Mouse (Mus musculus) CH12F3 (cell line): ENCODE data around the gene Tmem116.
"Not testable (repeated sequence)": the region's sequence is repeated elsewhere in the genome, so short reads cannot be mapped to it uniquely, and the experiment has no call there.

Experiments
- in situ Hi-C: fragments of 300-500 bp; cut with MboI; formaldehyde crosslinking; loops from 2 replicates; pipeline ENCODE4 v1.14.3; 2020; ENCODE audit warnings: low sequenced_read_pairs

Tmem116 gene

DNA sequence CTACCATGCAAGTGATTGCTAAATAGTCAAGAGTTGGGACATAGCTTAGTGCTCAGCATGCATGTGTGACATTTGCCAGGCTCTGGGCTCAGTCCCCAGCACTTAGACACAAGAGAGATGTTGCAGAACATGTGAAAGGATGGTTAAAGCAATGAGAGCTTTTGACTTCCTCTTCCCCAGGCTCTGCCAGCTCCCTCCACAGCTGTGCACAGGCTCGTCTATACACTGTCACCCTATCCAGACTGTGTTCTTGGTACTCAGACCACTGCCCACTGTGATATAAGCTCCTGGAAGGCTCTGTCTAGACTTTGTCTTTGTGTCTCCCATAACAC lies 10.4 kb downstream of the Tmem116 start:
- in situ Hi-C loops, result no loop called here

- in situ Hi-C loops, result no loop called here
Observed at GRCm38 (mm10) chr5:121462967-121463366, 11.3 kb downstream of the Tmem116 start.

DNA sequence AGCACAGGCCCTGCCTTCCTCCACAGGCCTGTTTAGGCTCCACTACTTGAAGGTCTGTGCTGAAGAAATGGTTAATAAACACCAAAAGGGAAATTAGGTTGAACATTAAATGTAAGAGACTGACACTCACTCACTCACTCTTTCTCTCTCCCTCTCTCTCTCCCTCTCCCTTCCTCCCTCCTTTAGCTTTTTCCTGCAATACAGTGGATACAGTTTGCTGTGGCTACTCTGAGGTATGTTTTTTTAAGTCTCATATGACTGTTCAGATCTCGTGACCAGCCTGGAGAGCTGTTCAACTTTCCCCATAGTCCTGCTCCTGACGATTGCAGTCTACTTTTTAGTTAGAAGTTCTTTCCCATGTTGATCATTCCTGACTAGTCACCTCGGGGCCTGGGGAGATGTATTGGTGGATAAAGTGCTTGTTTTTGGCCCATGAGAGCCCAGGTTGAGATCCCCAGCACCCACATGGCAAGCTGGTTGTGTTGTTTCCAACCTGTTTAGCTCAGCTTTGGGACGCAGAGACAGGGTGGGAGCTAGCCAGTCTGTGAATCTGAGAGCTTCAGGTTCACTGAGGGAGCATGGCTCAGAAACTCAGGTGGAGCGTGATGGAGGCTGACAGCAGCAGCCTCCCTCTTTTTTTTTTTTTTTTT lies 12.0 kb downstream of the Tmem116 start:
- in situ Hi-C loops, result no loop called here

DNA sequence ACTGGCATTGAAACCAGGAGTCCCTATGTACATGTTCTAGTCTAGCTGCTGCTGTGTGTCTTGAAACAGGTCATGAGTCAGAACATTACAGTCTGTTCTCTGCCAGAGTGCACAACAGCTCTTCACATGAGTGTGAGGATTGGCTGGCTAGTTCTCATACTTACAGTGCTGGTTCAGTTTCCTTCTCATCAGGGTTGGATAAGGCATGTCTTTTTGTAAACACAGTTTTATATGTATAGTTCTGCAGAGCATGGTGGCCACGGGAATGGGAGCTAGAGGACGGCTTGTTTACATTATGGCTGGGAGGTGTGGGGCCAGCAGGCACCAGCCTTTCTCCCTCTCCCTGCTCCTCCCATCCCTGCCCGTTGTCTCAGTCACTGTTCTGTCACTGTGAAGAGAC lies 17.9 kb downstream of the Tmem116 start:
- in situ Hi-C loops, result no loop called here

- in situ Hi-C loops, result no loop called here
Observed at GRCm38 (mm10) chr5:121472411-121472810, 20.7 kb downstream of the Tmem116 start.

DNA sequence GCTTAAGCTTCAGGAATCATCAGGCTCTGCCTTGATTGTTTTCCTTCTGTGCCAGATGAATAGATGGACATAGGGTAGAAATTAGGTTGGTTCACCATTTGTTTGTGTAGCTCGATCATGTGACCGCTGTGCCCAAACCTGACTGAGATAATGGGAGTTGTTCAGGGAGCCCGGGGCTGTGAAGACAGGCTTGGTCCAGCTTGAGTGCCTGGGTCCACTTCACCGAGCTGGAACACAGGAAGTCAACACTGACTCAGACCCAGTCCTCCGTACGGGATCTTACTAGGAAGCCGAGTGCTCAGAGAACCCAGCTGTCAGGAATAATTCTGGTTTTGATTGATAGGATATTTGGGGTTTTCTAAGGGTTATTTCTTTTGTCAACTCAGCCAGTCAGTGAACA lies 22.9 kb downstream of the Tmem116 start:
- in situ Hi-C loops, result no loop called here

- in situ Hi-C loops, result no loop called here
Observed at GRCm38 (mm10) chr5:121476040-121476439, 24.3 kb downstream of the Tmem116 start.

GRCm38 (mm10) chr5:121477680-121478079 lies 26.0 kb downstream of the Tmem116 start:
- in situ Hi-C loops, result no loop called here

- in situ Hi-C loops, result no loop called here
Observed at GRCm38 (mm10) chr5:121484801-121485200, 33.1 kb downstream of the Tmem116 start.

DNA sequence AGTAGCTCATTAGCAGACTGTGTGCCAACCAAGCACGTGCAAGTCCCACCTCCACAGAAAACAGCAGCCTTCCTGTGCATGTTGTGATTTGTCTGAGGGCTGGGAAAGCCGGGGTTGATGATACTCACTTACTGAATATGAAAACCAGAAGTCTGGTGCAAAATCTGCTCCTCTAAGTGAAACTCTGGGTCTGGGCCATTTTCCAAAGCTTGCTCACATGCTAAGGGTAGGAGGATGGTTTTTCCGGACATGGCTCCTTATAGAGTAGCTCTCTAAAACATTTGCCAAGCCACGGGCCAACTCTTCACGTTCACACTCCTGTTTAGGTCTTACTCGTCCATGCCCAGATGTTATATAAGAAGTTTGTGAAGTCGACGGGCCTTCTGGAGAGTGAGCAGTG lies 41.6 kb downstream of the Tmem116 start:
- in situ Hi-C loops, result no loop called here

- in situ Hi-C loops, result no loop called here
Observed at GRCm38 (mm10) chr5:121500719-121501118, 49.0 kb downstream of the Tmem116 start.

DNA sequence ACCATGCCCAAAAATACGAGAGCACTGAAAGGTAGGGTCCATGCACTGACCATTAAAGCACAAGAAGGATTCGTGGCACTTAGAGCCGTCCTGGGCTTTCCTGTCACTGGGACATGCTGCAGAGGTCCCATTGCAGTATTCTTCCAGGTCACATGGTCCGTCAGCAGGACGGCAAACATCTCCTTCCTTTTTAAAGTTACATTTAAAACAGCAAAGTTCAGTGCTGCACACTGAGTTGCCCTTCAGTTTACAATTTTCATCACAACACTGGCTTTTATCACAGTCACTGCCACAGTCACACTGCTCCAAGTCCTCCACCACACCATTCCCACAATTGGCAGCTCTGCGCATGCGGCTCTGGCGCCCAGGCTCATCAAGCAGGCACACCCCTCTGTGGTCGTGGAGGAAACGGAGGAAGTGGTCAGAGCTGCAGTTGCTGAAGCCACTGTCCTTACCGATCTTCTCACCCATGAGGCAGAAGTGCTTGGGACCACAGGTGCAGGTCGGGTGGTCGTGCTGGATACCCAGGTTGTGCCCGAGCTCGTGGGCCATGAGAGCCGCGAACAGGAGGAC lies 49.8 kb downstream of the Tmem116 start:
- in situ Hi-C loops, result not testable (repeated sequence)

GRCm38 (mm10) chr5:121503231-121503630 lies 51.5 kb downstream of the Tmem116 start, which contains the start of gene Adam1b:
TSS of gene Adam1b (minus strand) at chr5:121503435.
- in situ Hi-C loops, result no loop called here

DNA sequence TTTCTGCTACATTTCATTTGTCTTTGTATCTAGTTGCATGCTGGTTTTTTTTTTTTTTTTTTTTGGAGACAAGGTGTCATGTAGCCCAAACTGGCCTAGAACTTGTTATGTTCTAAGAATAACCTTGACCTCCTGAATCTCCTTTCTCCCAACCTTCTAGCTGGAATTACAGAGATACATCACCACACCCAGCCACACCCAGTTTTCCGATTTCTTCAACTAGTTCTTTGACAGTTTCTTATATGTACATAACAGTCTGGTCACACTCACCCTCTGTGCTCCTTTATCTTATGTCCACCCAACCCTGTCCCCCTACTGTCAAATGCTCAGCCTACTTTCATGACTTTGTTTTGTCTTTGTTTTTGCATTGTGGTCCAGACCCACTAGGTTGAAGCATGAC lies 55.2 kb downstream of the Tmem116 start:
- in situ Hi-C loops, result no loop called here

GRCm38 (mm10) chr5:121510009-121510408 lies 58.3 kb downstream of the Tmem116 start:
- in situ Hi-C loops, result no loop called here

- in situ Hi-C loops, result no loop called here
Observed at GRCm38 (mm10) chr5:121518983-121519382, 67.3 kb downstream of the Tmem116 start.

GRCm38 (mm10) chr5:121519758-121520157 lies 68.1 kb downstream of the Tmem116 start:
- in situ Hi-C loops, result not testable (repeated sequence)

GRCm38 (mm10) chr5:121525774-121526450 lies 74.2 kb downstream of the Tmem116 start:
- in situ Hi-C loops, result no loop called here

GRCm38 (mm10) chr5:121526526-121526925 lies 74.8 kb downstream of the Tmem116 start:
- in situ Hi-C loops, result no loop called here

GRCm38 (mm10) chr5:121526961-121527360 lies 75.3 kb downstream of the Tmem116 start:
- in situ Hi-C loops, result no loop called here

GRCm38 (mm10) chr5:121534521-121534920 lies 82.8 kb downstream of the Tmem116 start:
- in situ Hi-C loops, result no loop called here

DNA sequence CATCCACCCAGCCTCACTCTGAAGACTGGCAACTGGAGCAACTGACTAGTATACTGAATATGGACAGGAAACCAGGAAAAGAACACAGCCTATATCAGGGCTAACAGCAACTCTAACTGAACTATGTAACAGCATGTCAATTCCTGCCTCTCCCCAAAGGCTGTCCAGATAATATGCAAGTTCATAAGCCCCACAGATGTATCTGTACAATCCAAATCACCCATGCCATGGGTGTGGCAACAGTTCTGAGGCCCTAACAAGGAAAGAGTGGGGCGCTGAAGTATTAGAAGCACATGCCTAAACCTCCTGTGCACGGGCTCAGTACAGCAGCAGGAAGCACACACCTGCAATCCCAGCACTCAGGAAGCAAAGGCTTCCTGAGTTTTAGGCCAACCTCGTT lies 83.4 kb downstream of the Tmem116 start:
- in situ Hi-C loops, result no loop called here
